ENCODE assay signal across 8 mouse cellular contexts in genomic region chr15:68415401-68415925, GRCm38 (mm10).
A peak's percentile ranks its signal among the peaks of the same experiment; 100 is the strongest.
DNase-seq lines count a peak whose midpoint lies in the region; ATAC-seq and TF ChIP-seq lines count a peak whose summit lies in the region.

No protein-coding gene starts in this region.

- no peak overlapping the region for H3K4me3 ChIP-seq in liver, embryonic 12.5 days
- H3K4me3 ChIP-seq in lung, adult 2 months (replicated peaks; ENCODE audit: extremely low read depth, low read depth, low read length) = no peak overlapping the region

- peak; percentile 37; the same call in 1 of the 2 replicates for TF ChIP-seq CTCF in lung, adult 2 months (IDR thresholded peaks at IDR 0.05; ENCODE audit: insufficient read depth, low read length)

- H3K36me3 ChIP-seq in liver, embryonic 12.5 days = no peaks in the 10 kb centered on the region

- H3K4me1 ChIP-seq in liver, embryonic 12.5 days = no peaks in the 10 kb centered on the region
- peaks cover 12% of the 10 kb centered on the region for H3K4me1 ChIP-seq in lung, adult 2 months (ENCODE audit: control insufficient read depth, insufficient read depth, low read length)

- H3K4me2 ChIP-seq in liver, embryonic 12.5 days = no peak overlapping the region

- no peaks in the 10 kb centered on the region for H3K9me3 ChIP-seq in liver, embryonic 12.5 days (replicated peaks)

- no peaks in the 10 kb centered on the region for H3K27me3 ChIP-seq in liver, embryonic 12.5 days (replicated peaks)

- peak; percentile 54 for DNase-seq in CD4-positive, CD25-positive, alpha-beta regulatory T cell, adult 2 months (ENCODE audit: low read depth, low spot score)
- DNase-seq in liver = peak; percentile 9
- peak; percentile 13 for DNase-seq in c-Kit-positive CD71-positive TER-119-negative erythroid progenitor cells, embryonic 14.5 days (ENCODE audit: low read depth)
- peak; percentile 29 for DNase-seq in lung, adult 2 months
- DNase-seq in thymus, postnatal 0 days (ENCODE audit: low spot score) = peak; percentile 58

- no peak overlapping the region for H3K9ac ChIP-seq in liver, embryonic 12.5 days

- ATAC-seq in CD4-positive, CD25-positive, alpha-beta regulatory T cell, adult 4 months = no peak
- ATAC-seq in liver, embryonic 12.5 days = no peak
- ATAC-seq in frontal cortex, adult (ENCODE audit: low TSS enrichment) = peak; percentile 90

- WGBS in liver, embryonic 12.5 days (ENCODE audit: insufficient replicate concordance) = 18% methylated on average over 3 of the region's 3 CpGs
- 15% methylated on average over 3 of the region's 3 CpGs for WGBS in lung, adult 2 months

- TF ChIP-seq POLR2A in lung, adult 2 months (IDR thresholded peaks at IDR 0.05; ENCODE audit: borderline replicate concordance, extremely low read depth, low read depth, low read length) = no peak

- H3K27ac ChIP-seq in liver, embryonic 12.5 days = no peak overlapping the region
